Mouse (Mus musculus): ENCODE data around the gene Mgll. TPM values are rescaled to one million over a fixed set of nuclear protein-coding genes. Genes with fewer than 3 reads are reported as not detected.

Gene Mgll
- polyA plus RNA-seq, 1 experiment from 2014 or later: 65.4 TPM

GRCm38 (mm10) chr6:88793872-88794271, 69.7 kb downstream of the Mgll start:
- 75% methylated on average over 13 of the region's 13 CpGs for WGBS
- H3K36me3 ChIP-seq (ENCODE audit: control insufficient read depth, insufficient read depth): no peaks in the 10 kb centered on the region
- no peak overlapping the region for H3K4me2 ChIP-seq (replicated peaks; ENCODE audit: low read depth)
- H3K27ac ChIP-seq (ENCODE audit: low read depth, low read length): no peak overlapping the region
- no peaks in the 10 kb centered on the region for H3K27me3 ChIP-seq (replicated peaks; ENCODE audit: control insufficient read depth, insufficient read depth, low read length)
- H3K9me3 ChIP-seq (ENCODE audit: control insufficient read depth): no peaks in the 10 kb centered on the region
- H3K4me1 ChIP-seq (replicated peaks; ENCODE audit: control insufficient read depth, insufficient read depth, low read length): no peaks in the 10 kb centered on the region
- H3K9ac ChIP-seq (ENCODE audit: low read depth, low read length): no peak overlapping the region
- H3K4me3 ChIP-seq (ENCODE audit: low read depth, low read length): no peak overlapping the region
- TF ChIP-seq CTCF (IDR thresholded peaks at IDR 0.05; ENCODE audit: low read depth): no peak
- no peak for ATAC-seq

DNA sequence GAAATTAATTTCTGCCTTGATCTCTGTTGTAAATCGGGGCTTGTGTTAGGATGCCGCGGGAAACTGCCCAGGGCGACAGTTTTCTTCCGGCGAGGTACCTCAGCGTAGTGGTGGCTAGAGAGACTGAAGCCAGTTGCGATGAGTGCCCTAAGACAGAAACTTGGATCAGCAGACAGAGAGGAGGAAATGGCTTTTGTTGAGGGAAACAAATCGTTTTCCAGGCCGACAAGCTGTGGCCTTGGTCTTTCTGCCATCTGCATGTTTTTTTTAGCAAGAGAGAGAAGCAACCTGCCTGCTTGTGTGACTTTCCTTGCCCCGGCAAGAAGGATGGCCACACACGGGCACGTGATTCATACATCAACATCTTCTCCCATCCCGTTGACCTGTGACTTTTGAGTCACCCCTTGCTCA, 70.4 kb downstream of the Mgll start:
- 72% methylated on average over 14 of the region's 14 CpGs for WGBS
- Histone ChIP-seq H3K9me3 (ENCODE audit: control insufficient read depth) (no peaks in the 10 kb centered on the region), H3K4me1 (replicated peaks; ENCODE audit: control insufficient read depth, insufficient read depth, low read length) (no peaks in the 10 kb centered on the region), H3K27me3 (replicated peaks; ENCODE audit: control insufficient read depth, insufficient read depth, low read length) (no peaks in the 10 kb centered on the region), H3K4me2 (replicated peaks; ENCODE audit: low read depth) (no peak overlapping the region), H3K9ac (ENCODE audit: low read depth, low read length) (no peak overlapping the region), H3K36me3 (ENCODE audit: control insufficient read depth, insufficient read depth) (no peaks in the 10 kb centered on the region), H3K4me3 (ENCODE audit: low read depth, low read length) (no peak overlapping the region), H3K27ac (ENCODE audit: low read depth, low read length) (no peak overlapping the region)
- no peak for ATAC-seq
- TF ChIP-seq CTCF (IDR thresholded peaks at IDR 0.05; ENCODE audit: low read depth): no peak

DNA sequence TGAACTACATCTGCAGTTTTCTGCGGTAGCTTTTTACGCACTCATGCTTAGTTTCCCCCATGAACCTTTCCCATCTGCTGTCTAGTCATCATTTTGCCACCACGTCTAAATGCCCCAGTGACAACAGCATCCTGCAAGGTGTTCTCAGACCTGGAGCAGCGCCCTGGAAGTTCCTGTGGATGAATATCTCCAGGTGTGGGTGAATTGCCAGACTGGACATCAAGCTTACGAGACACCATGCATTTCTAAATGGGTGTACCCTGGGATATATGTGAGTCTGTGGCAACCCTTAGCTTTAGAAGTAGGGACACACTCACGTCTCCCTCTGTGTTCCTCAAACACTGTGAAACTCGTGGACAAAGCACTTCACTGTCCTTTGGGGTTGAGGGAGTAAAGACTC, 76.0 kb downstream of the Mgll start:
- ATAC-seq: no peak
- no peaks in the 10 kb centered on the region for H3K27me3 ChIP-seq (replicated peaks; ENCODE audit: control insufficient read depth, insufficient read depth, low read length)
- H3K4me2 ChIP-seq (replicated peaks; ENCODE audit: low read depth): no peak overlapping the region
- WGBS: 79% methylated on average over 7 of the region's 7 CpGs
- no peak overlapping the region for H3K27ac ChIP-seq (ENCODE audit: low read depth, low read length)
- no peak for TF ChIP-seq CTCF (IDR thresholded peaks at IDR 0.05; ENCODE audit: low read depth)
- no peak overlapping the region for H3K4me3 ChIP-seq (ENCODE audit: low read depth, low read length)
- H3K36me3 ChIP-seq (ENCODE audit: control insufficient read depth, insufficient read depth): no peaks in the 10 kb centered on the region
- H3K9ac ChIP-seq (ENCODE audit: low read depth, low read length): no peak overlapping the region
- no peaks in the 10 kb centered on the region for H3K4me1 ChIP-seq (replicated peaks; ENCODE audit: control insufficient read depth, insufficient read depth, low read length)
- no peaks in the 10 kb centered on the region for H3K9me3 ChIP-seq (ENCODE audit: control insufficient read depth)

GRCm38 (mm10) chr6:88800735-88801134, 76.5 kb downstream of the Mgll start:
- no peak overlapping the region for H3K4me3 ChIP-seq (ENCODE audit: low read depth, low read length)
- H3K9me3 ChIP-seq (ENCODE audit: control insufficient read depth): no peaks in the 10 kb centered on the region
- H3K4me2 ChIP-seq (replicated peaks; ENCODE audit: low read depth): no peak overlapping the region
- H3K9ac ChIP-seq (ENCODE audit: low read depth, low read length): no peak overlapping the region
- no peaks in the 10 kb centered on the region for H3K36me3 ChIP-seq (ENCODE audit: control insufficient read depth, insufficient read depth)
- ATAC-seq: no peak
- no peaks in the 10 kb centered on the region for H3K27me3 ChIP-seq (replicated peaks; ENCODE audit: control insufficient read depth, insufficient read depth, low read length)
- 50% methylated on average over 3 of the region's 3 CpGs for WGBS
- no peaks in the 10 kb centered on the region for H3K4me1 ChIP-seq (replicated peaks; ENCODE audit: control insufficient read depth, insufficient read depth, low read length)
- TF ChIP-seq CTCF (IDR thresholded peaks at IDR 0.05; ENCODE audit: low read depth): no peak
- H3K27ac ChIP-seq (ENCODE audit: low read depth, low read length): no peak overlapping the region

GRCm38 (mm10) chr6:88803051-88803450, 78.8 kb downstream of the Mgll start:
- no peak overlapping the region for H3K9ac ChIP-seq (ENCODE audit: low read depth, low read length)
- TF ChIP-seq CTCF (IDR thresholded peaks at IDR 0.05; ENCODE audit: low read depth): no peak
- no peaks in the 10 kb centered on the region for H3K27me3 ChIP-seq (replicated peaks; ENCODE audit: control insufficient read depth, insufficient read depth, low read length)
- no peak for ATAC-seq
- no peak overlapping the region for H3K27ac ChIP-seq (ENCODE audit: low read depth, low read length)
- H3K4me2 ChIP-seq (replicated peaks; ENCODE audit: low read depth): no peak overlapping the region
- 80% methylated on average over 7 of the region's 7 CpGs for WGBS
- no peaks in the 10 kb centered on the region for H3K4me1 ChIP-seq (replicated peaks; ENCODE audit: control insufficient read depth, insufficient read depth, low read length)
- H3K4me3 ChIP-seq (ENCODE audit: low read depth, low read length): no peak overlapping the region
- H3K9me3 ChIP-seq (ENCODE audit: control insufficient read depth): no peaks in the 10 kb centered on the region
- no peaks in the 10 kb centered on the region; the same call in 1 of the 2 replicates for H3K36me3 ChIP-seq (ENCODE audit: control insufficient read depth, insufficient read depth)

DNA sequence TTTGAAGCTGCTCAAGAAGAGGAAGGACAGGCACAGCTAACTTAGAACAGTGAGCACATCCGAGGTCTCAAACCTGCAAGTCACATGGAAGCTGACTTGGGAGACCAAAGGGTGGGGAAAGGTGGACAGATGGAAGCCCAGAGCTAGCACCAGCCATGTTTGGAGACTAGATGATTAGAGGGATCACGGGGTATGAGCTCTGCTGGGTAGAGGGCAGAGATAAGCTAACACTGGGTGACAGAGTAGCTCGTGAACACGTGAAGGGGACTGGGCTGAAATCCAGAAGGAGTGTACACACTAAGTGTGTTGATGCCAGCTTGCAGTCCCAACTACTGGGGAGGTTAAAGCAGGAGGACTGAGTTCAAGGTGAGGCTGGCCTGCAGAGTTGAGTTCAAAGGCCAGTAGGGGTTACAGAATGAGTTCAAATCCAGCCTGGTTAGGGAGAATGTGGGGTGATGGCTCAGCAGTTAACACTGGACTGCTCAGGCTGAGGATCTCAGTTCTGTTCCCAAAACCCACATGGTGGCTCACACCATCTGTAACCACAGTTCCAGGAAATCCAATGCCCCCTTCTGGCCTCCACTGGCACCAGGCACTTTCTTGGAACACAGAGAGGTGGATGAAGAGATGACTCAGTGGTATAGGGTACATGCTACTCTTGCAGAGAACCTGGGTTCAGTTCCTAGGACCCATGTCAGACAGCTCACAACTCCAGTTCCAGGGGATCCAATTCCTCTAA, 79.9 kb downstream of the Mgll start:
- no peak for TF ChIP-seq CTCF (IDR thresholded peaks at IDR 0.05; ENCODE audit: low read depth)
- H3K9ac ChIP-seq (ENCODE audit: low read depth, low read length): no peak overlapping the region
- no peak overlapping the region for H3K4me3 ChIP-seq (ENCODE audit: low read depth, low read length)
- no peaks in the 10 kb centered on the region for H3K27me3 ChIP-seq (replicated peaks; ENCODE audit: control insufficient read depth, insufficient read depth, low read length)
- H3K9me3 ChIP-seq (ENCODE audit: control insufficient read depth): no peaks in the 10 kb centered on the region
- WGBS: 76% methylated on average over 4 of the region's 4 CpGs
- H3K4me1 ChIP-seq (replicated peaks; ENCODE audit: control insufficient read depth, insufficient read depth, low read length): no peaks in the 10 kb centered on the region
- no peak overlapping the region for H3K27ac ChIP-seq (ENCODE audit: low read depth, low read length)
- H3K4me2 ChIP-seq (replicated peaks; ENCODE audit: low read depth): no peak overlapping the region
- H3K36me3 ChIP-seq (ENCODE audit: control insufficient read depth, insufficient read depth): no peaks in the 10 kb centered on the region; the same call in 1 of the 2 replicates
- no peak for ATAC-seq

Data from intestine, postnatal 0 days (tissue).